Mouse (Mus musculus) urinary bladder, postnatal 25 days (tissue): ENCODE results near the gene Dlg4.

Experiments
- DNase-seq: peaks from one replicate; pipeline ENCODE4 v3.0.0; 2022; ENCODE audit warnings: low spot score

Dlg4 gene

GRCm38 (mm10) chr11:70016669-70017068, at the start of gene Dlg4:
Gene Dlg4, plus strand, starts transcription at chr11:70016942.
- DNase-seq, result no peak

GRCm38 (mm10) chr11:69968793-69969192, 47.9 kb upstream of the Dlg4 start:
- DNase-seq, result no peak

GRCm38 (mm10) chr11:69970222-69970621, 46.5 kb upstream of the Dlg4 start:
- DNase-seq, result no peak

GRCm38 (mm10) chr11:69970775-69971174, 46.0 kb upstream of the Dlg4 start:
- DNase-seq, result no peak

- no peak for DNase-seq
Observed at GRCm38 (mm10) chr11:69974907-69975306, 41.8 kb upstream of the Dlg4 start.

GRCm38 (mm10) chr11:69976271-69976670, 40.5 kb upstream of the Dlg4 start:
- no peak for DNase-seq

GRCm38 (mm10) chr11:69979827-69980195, 36.9 kb upstream of the Dlg4 start:
- DNase-seq, result no peak

- peak; percentile 96 for DNase-seq
Observed at GRCm38 (mm10) chr11:69980196-69981140, 36.3 kb upstream of the Dlg4 start.

GRCm38 (mm10) chr11:69981141-69981762, 35.5 kb upstream of the Dlg4 start, which contains the start of gene Ctdnep1:
Gene Ctdnep1, plus strand, starts transcription at chr11:69981156.
- DNase-seq, result no peak

- no peak for DNase-seq
Observed at GRCm38 (mm10) chr11:69982225-69982624, 34.5 kb upstream of the Dlg4 start, which contains the start of gene Elp5. Gene Elp5, minus strand, starts transcription at chr11:69982517.

GRCm38 (mm10) chr11:69982877-69983276, 33.9 kb upstream of the Dlg4 start:
- no peak for DNase-seq

GRCm38 (mm10) chr11:69983377-69983776, 33.4 kb upstream of the Dlg4 start:
- no peak for DNase-seq

GRCm38 (mm10) chr11:69984431-69984830, 32.3 kb upstream of the Dlg4 start:
- no peak for DNase-seq

- no peak for DNase-seq
Observed at GRCm38 (mm10) chr11:69989949-69990348, 26.8 kb upstream of the Dlg4 start.

- DNase-seq, result peak; percentile 93
Observed at GRCm38 (mm10) chr11:69990850-69991691, 25.7 kb upstream of the Dlg4 start, which contains the start of gene Gabarap. Gene Gabarap, plus strand, starts transcription at chr11:69991143.

- DNase-seq, result no peak
Observed at GRCm38 (mm10) chr11:69991711-69992110, 25.0 kb upstream of the Dlg4 start.

GRCm38 (mm10) chr11:69992396-69992795, 24.3 kb upstream of the Dlg4 start:
- no peak for DNase-seq

GRCm38 (mm10) chr11:69992932-69993331, 23.8 kb upstream of the Dlg4 start:
- no peak for DNase-seq

- DNase-seq, result no peak
Observed at GRCm38 (mm10) chr11:69994401-69995090, 22.2 kb upstream of the Dlg4 start.

GRCm38 (mm10) chr11:69995391-69995960, 21.3 kb upstream of the Dlg4 start, which contains the start of gene Phf23:
Gene Phf23, plus strand, starts transcription at chr11:69995777.
- DNase-seq, result peak; percentile 92
